In genomic region chr9:46246752-46247324, GRCm38 (mm10) we compare ENCODE assay signal across 9 mouse cellular contexts. TPM values are rescaled to one million over a fixed set of nuclear protein-coding genes. Genes with fewer than 3 reads are reported as not detected.
DNase-seq lines count a peak whose midpoint lies in the region; ATAC-seq lines count a peak whose summit lies in the region.
"Had no signal": no experiment of that assay in that cellular context is flagged by ENCODE, and none has a peak within 500 bp of the region (broad histone marks: within the 10 kb centered on the region; RNA-seq: fewer than 3 reads in every experiment).

No protein-coding gene starts in this region.

- 30% methylated on average over 11 of the region's 11 CpGs for whole genome bisulfite sequencing in heart, embryonic 12.5 days
- 28% methylated on average over 10 of the region's 11 CpGs for WGBS in liver, embryonic 15.5 days (ENCODE audit: insufficient replicate concordance)
- 26% methylated on average over 11 of the region's 11 CpGs for WGBS in neural tube, embryonic 13.5 days

- H3K9me3 ChIP-seq in heart, embryonic 12.5 days (replicated peaks) = no peaks in the 10 kb centered on the region
- H3K9me3 ChIP-seq in liver, embryonic 15.5 days (replicated peaks) = no peaks in the 10 kb centered on the region
- no peaks in the 10 kb centered on the region for H3K9me3 ChIP-seq in neural tube, embryonic 13.5 days

- H3K27ac ChIP-seq in heart, embryonic 12.5 days (ENCODE audit: poor library complexity, severe bottlenecking) = no peak overlapping the region
- no peak overlapping the region for H3K27ac ChIP-seq in liver, embryonic 15.5 days (replicated peaks)
- H3K27ac ChIP-seq in neural tube, embryonic 13.5 days (replicated peaks) = no peak overlapping the region

- no peaks in the 10 kb centered on the region; the same call in 1 of the 2 replicates for H3K27me3 ChIP-seq in heart, embryonic 12.5 days (replicated peaks)
- H3K27me3 ChIP-seq in liver, embryonic 15.5 days = no peaks in the 10 kb centered on the region
- 0 out of 2 replicates have a peak, but pooled peaks cover 5% of the 10 kb centered on the region for H3K27me3 ChIP-seq in neural tube, embryonic 13.5 days

- no peak for ATAC-seq in heart, embryonic 12.5 days (ENCODE audit: insufficient number of reproducible peaks, low FRiP score)
- ATAC-seq in liver, embryonic 15.5 days (ENCODE audit: insufficient read depth) = no peak
- peak; percentile 75; the same call in 1 of the 2 replicates for ATAC-seq in neural tube, embryonic 13.5 days (ENCODE audit: low read depth)
- ATAC-seq in erythroblast, adult 5-6 weeks (replicated peaks; ENCODE audit: low FRiP score, poor library complexity, severe bottlenecking) = no peak

- H3K4me1 ChIP-seq in heart, embryonic 12.5 days (replicated peaks) = peaks cover 17% of the 10 kb centered on the region
- H3K4me1 ChIP-seq in liver, embryonic 15.5 days (replicated peaks) = no peaks in the 10 kb centered on the region
- H3K4me1 ChIP-seq in neural tube, embryonic 13.5 days (replicated peaks) = no peaks in the 10 kb centered on the region

- H3K36me3 ChIP-seq in heart, embryonic 12.5 days = no peaks in the 10 kb centered on the region
- no peaks in the 10 kb centered on the region for H3K36me3 ChIP-seq in liver, embryonic 15.5 days (replicated peaks)
- no peaks in the 10 kb centered on the region for H3K36me3 ChIP-seq in neural tube, embryonic 13.5 days

- no peak overlapping the region for H3K9ac ChIP-seq in heart, embryonic 12.5 days
- no peak overlapping the region for H3K9ac ChIP-seq in liver, embryonic 15.5 days
- no peak overlapping the region for H3K9ac ChIP-seq in neural tube, embryonic 13.5 days

- peak; percentile 44 to 49 for DNase-seq in B cell, adult 2 months
- DNase-seq in MN1 (ENCODE audit: low spot score) = peak; percentile 84
- DNase-seq in cerebellum, postnatal 25 days = peak; percentile 69 to 82
- peak; percentile 72 for DNase-seq in kidney, postnatal 14 days

- peak overlapping the region; percentile 40 for H3K4me2 ChIP-seq in heart, embryonic 12.5 days
- peak overlapping the region; percentile 20; the same call in 1 of the 2 replicates for H3K4me2 ChIP-seq in liver, embryonic 15.5 days
- H3K4me2 ChIP-seq in neural tube, embryonic 13.5 days = no peak overlapping the region

- no peak overlapping the region for H3K4me3 ChIP-seq in heart, embryonic 12.5 days
- H3K4me3 ChIP-seq in liver, embryonic 15.5 days (replicated peaks) = no peak overlapping the region
- no peak overlapping the region for H3K4me3 ChIP-seq in neural tube, embryonic 13.5 days

RNA-seq across cellular contexts. Expression of gene Apoa4, which starts 6.3 kb away (rescaled TPM):
- 0.74 and 1.3 TPM in 2 replicates for polyA plus RNA-seq in heart, embryonic 12.5 days (2016; fragmentation: Nextera tagmentation; extraction: Ambion mirVana)
- polyA plus RNA-seq in liver, embryonic 15.5 days (2015; fragmentation: Nextera tagmentation; extraction: Ambion mirVana) = 0.33 TPM in 2 replicates
- polyA plus RNA-seq in neural tube, embryonic 13.5 days (2015; fragmentation: Nextera tagmentation; extraction: Ambion mirVana) = 0.14 TPM in 1 of 2 replicates, not detected in the other
- total RNA-seq in erythroblast, adult 5-6 weeks (2015; ENCODE audit: low replicate concordance) = not detected in 2 replicates
- total RNA-seq in erythroblast, adult 5-6 weeks (2017; ENCODE audit: low replicate concordance) = not detected in 2 replicates
- total RNA-seq: hematopoietic stem cell, adult 5-6 weeks had no signal

RNA-seq across cellular contexts. Expression of gene Apoc3, which starts 11.4 kb away (rescaled TPM):
- polyA plus RNA-seq in heart, embryonic 12.5 days (2016; fragmentation: Nextera tagmentation; extraction: Ambion mirVana) = not detected in 2 replicates
- polyA plus RNA-seq in liver, embryonic 15.5 days (2015; fragmentation: Nextera tagmentation; extraction: Ambion mirVana) = 6.6 and 6.8 TPM in 2 replicates
- polyA plus RNA-seq in neural tube, embryonic 13.5 days (2015; fragmentation: Nextera tagmentation; extraction: Ambion mirVana) = not detected in 2 replicates
- total RNA-seq in erythroblast, adult 5-6 weeks (2015; ENCODE audit: low replicate concordance) = not detected in 2 replicates
- not detected in 2 replicates for total RNA-seq in erythroblast, adult 5-6 weeks (2017; ENCODE audit: low replicate concordance)
- total RNA-seq: hematopoietic stem cell, adult 5-6 weeks had no signal

RNA-seq across cellular contexts. Expression of gene Apoa1, which starts 18.5 kb away (rescaled TPM):
- 8.2 and 24.9 TPM in 2 replicates for polyA plus RNA-seq in heart, embryonic 12.5 days (2016; fragmentation: Nextera tagmentation; extraction: Ambion mirVana)
- 5,098 and 5,983 TPM in 2 replicates for polyA plus RNA-seq in liver, embryonic 15.5 days (2015; fragmentation: Nextera tagmentation; extraction: Ambion mirVana)
- polyA plus RNA-seq in neural tube, embryonic 13.5 days (2015; fragmentation: Nextera tagmentation; extraction: Ambion mirVana) = 3.2 and 3.8 TPM in 2 replicates
- total RNA-seq in erythroblast, adult 5-6 weeks (2015; ENCODE audit: low replicate concordance) = not detected in 2 replicates
- total RNA-seq in erythroblast, adult 5-6 weeks (2017; ENCODE audit: low replicate concordance) = not detected in 2 replicates
- total RNA-seq: hematopoietic stem cell, adult 5-6 weeks had no signal

RNA-seq across cellular contexts. Expression of gene Apoa5, which starts 21.6 kb away (rescaled TPM):
- not detected in 2 replicates for polyA plus RNA-seq in heart, embryonic 12.5 days (2016; fragmentation: Nextera tagmentation; extraction: Ambion mirVana)
- 0.69 and 1.3 TPM in 2 replicates for polyA plus RNA-seq in liver, embryonic 15.5 days (2015; fragmentation: Nextera tagmentation; extraction: Ambion mirVana)
- polyA plus RNA-seq in neural tube, embryonic 13.5 days (2015; fragmentation: Nextera tagmentation; extraction: Ambion mirVana) = not detected in 2 replicates
- not detected in 2 replicates for total RNA-seq in erythroblast, adult 5-6 weeks (2015; ENCODE audit: low replicate concordance)
- total RNA-seq in erythroblast, adult 5-6 weeks (2017; ENCODE audit: low replicate concordance) = not detected in 2 replicates
- total RNA-seq: hematopoietic stem cell, adult 5-6 weeks had no signal

RNA-seq across cellular contexts. Expression of gene Zpr1, which starts 26.0 kb away (rescaled TPM):
- polyA plus RNA-seq in heart, embryonic 12.5 days (2016; fragmentation: Nextera tagmentation; extraction: Ambion mirVana) = 34.1 and 36.8 TPM in 2 replicates
- polyA plus RNA-seq in liver, embryonic 15.5 days (2015; fragmentation: Nextera tagmentation; extraction: Ambion mirVana) = 23.4 and 27.4 TPM in 2 replicates
- polyA plus RNA-seq in neural tube, embryonic 13.5 days (2015; fragmentation: Nextera tagmentation; extraction: Ambion mirVana) = 54.4 and 59.3 TPM in 2 replicates
- total RNA-seq in erythroblast, adult 5-6 weeks (2015; ENCODE audit: low replicate concordance) = 12.3 and 14.6 TPM in 2 replicates
- total RNA-seq in erythroblast, adult 5-6 weeks (2017; ENCODE audit: low replicate concordance) = 3.9 and 18.1 TPM in 2 replicates

Comparison
In these comparisons a context has a peak if more than half of its experiments do, and no peak if none do; other contexts are left out.
1. RNA of gene Apoa1, which starts 18.5 kb away (polyA plus RNA-seq): 5,098 to 5,983 TPM in liver, embryonic 15.5 days; 8.2 to 24.9 TPM in heart, embryonic 12.5 days and 3.2 to 3.8 TPM in neural tube, embryonic 13.5 days; every median in the first group is over 100 times any median in the second.
2. Peak in every context shown above with its lines, with median percentiles within 50 percentile points of each other: DNase-seq.